Mouse (Mus musculus) forebrain, embryonic 16.5 days (tissue): Measurements from ENCODE around the gene Reck. TPM values are rescaled to one million over a fixed set of nuclear protein-coding genes. Genes with fewer than 3 reads are reported as not detected.

ENCODE experiments used
- ATAC-seq: fragments of 200-750 bp; cut with Nextera tagmentation; 2 replicates; pipeline ENCODE4 v1.8.0; 2017; ENCODE audit warnings: mild to moderate bottlenecking, moderate library complexity
- H3K27ac ChIP-seq: fragments of 300-500 bp; sonication (generic); 2 replicates; pipeline ENCODE4 v1.5.1; 2014; ENCODE audit warnings: low read length, control low read depth
- H3K27me3 ChIP-seq: fragments of 300-500 bp; sonication (generic); replicated peaks from 2 replicates; pipeline ENCODE4 v1.6.1; 2014; ENCODE audit warnings: low read length; ENCODE audit not compliant: control insufficient read depth, insufficient read depth
- H3K36me3 ChIP-seq: fragments of 300-500 bp; sonication (generic); 2 replicates; pipeline ENCODE4 v1.6.1; 2014; ENCODE audit not compliant: control insufficient read depth, insufficient read depth
- H3K4me1 ChIP-seq: fragments of 300-500 bp; sonication (generic); replicated peaks from 2 replicates; pipeline ENCODE4 v1.6.1; 2014; ENCODE audit warnings: low read length; ENCODE audit not compliant: control insufficient read depth, insufficient read depth
- H3K4me2 ChIP-seq: fragments of 300-500 bp; sonication (generic); 2 replicates; pipeline ENCODE4 v1.6.1; 2014; ENCODE audit warnings: mild to moderate bottlenecking, low read length, control low read depth
- H3K4me3 ChIP-seq: fragments of 300-500 bp; sonication (generic); replicated peaks from 2 replicates; pipeline ENCODE4 v1.5.1; 2014; ENCODE audit warnings: mild to moderate bottlenecking, low read length, control low read depth
- H3K9ac ChIP-seq: fragments of 300-500 bp; sonication (generic); replicated peaks from 2 replicates; pipeline ENCODE4 v1.6.1; 2014; ENCODE audit warnings: low read depth, low read length, control low read depth
- H3K9me3 ChIP-seq: fragments of 300-500 bp; sonication (generic); 2 replicates; pipeline ENCODE4 v1.6.1; 2016; ENCODE audit warnings: low read length; ENCODE audit not compliant: control insufficient read depth
- WGBS: fragments of 180-500 bp; shearing (Covaris S2); extraction: QIAGEN DNeasy Blood & Tissue Kit; methylation state at CpG from one replicate; pipeline ENCODE4 v1.1.7; 2014; 5-methylcytosine and 5-hydroxymethylcytosine counted together
- polyA plus RNA-seq: library from polyadenylated mRNA; unstranded; fragments of >200 nt; fragmentation: Nextera tagmentation; extraction: Ambion mirVana; gene quantifications from 2 replicates; pipeline ENCODE4 v1.2.1, GENCODE M21; 2015

Gene Reck
- polyA plus RNA-seq, 1 experiment from 2014 or later = 4.8 TPM

- no peaks in the 10 kb centered on the region for H3K36me3 ChIP-seq
- no peaks in the 10 kb centered on the region for H3K27me3 ChIP-seq
- no peak for ATAC-seq
- H3K4me2 ChIP-seq = no peak overlapping the region
- H3K4me1 ChIP-seq = no peaks in the 10 kb centered on the region
- H3K9me3 ChIP-seq = no peaks in the 10 kb centered on the region
- H3K27ac ChIP-seq = no peak overlapping the region
- no peak overlapping the region for H3K9ac ChIP-seq
- H3K4me3 ChIP-seq = no peak overlapping the region
- 75% methylated on average over 10 of the region's 10 CpGs for WGBS
Measured at GRCm38 (mm10) chr4:43859886-43860285, 15.4 kb upstream of the Reck start.

- Histone ChIP-seq H3K27me3 (no peaks in the 10 kb centered on the region), H3K4me3 (no peak overlapping the region), H3K36me3 (no peaks in the 10 kb centered on the region), H3K27ac (no peak overlapping the region), H3K9me3 (no peaks in the 10 kb centered on the region), H3K4me2 (no peak overlapping the region), H3K4me1 (no peaks in the 10 kb centered on the region), H3K9ac (no peak overlapping the region)
- 17% methylated on average over 14 of the region's 14 CpGs for WGBS
- no peak for ATAC-seq
Measured at GRCm38 (mm10) chr4:43860744-43861519, 14.4 kb upstream of the Reck start.

- no peak overlapping the region for H3K27ac ChIP-seq
- ATAC-seq = no peak
Measured at GRCm38 (mm10) chr4:43863298-43863697, 12.0 kb upstream of the Reck start.

GRCm38 (mm10) chr4:43869821-43870220 is 5.5 kb upstream of the Reck start:
- Histone ChIP-seq H3K27me3 (no peaks in the 10 kb centered on the region), H3K9me3 (peaks cover 3% of the 10 kb centered on the region; the same call in 1 of the 2 replicates), H3K27ac (no peak overlapping the region), H3K4me1 (no peaks in the 10 kb centered on the region; the same call in 1 of the 2 replicates), H3K4me3 (no peak overlapping the region), H3K9ac (no peak overlapping the region), H3K4me2 (no peak overlapping the region), H3K36me3 (no peaks in the 10 kb centered on the region)
- WGBS = 91% methylated on average over 10 of the region's 10 CpGs
- no peak for ATAC-seq

More at GRCm38 (mm10) chr4:43863298-43863697, 12.0 kb upstream of the Reck start:
- Histone ChIP-seq H3K36me3 (no peaks in the 10 kb centered on the region), H3K4me1 (no peaks in the 10 kb centered on the region), H3K4me3 (no peak overlapping the region), H3K9ac (no peak overlapping the region), H3K4me2 (no peak overlapping the region), H3K9me3 (no peaks in the 10 kb centered on the region), H3K27me3 (no peaks in the 10 kb centered on the region)
- 66% methylated on average over 4 of the region's 4 CpGs for WGBS

- Histone ChIP-seq H3K9ac (no peak overlapping the region), H3K4me1 (peaks cover 3% of the 10 kb centered on the region; the same call in 1 of the 2 replicates), H3K27me3 (no peaks in the 10 kb centered on the region), H3K4me2 (peak overlapping the region; percentile 81), H3K4me3 (no peak overlapping the region; the same call in 1 of the 2 replicates), H3K36me3 (no peaks in the 10 kb centered on the region), H3K27ac (no peak overlapping the region), H3K9me3 (no peaks in the 10 kb centered on the region)
- ATAC-seq = no peak
- 28% methylated on average over 7 of the region's 7 CpGs for WGBS
Measured at GRCm38 (mm10) chr4:43874501-43874900, 829 bp upstream of the Reck start.

- Histone ChIP-seq H3K4me2 (peak overlapping the region; percentile 81), H3K4me1 (peaks cover 3% of the 10 kb centered on the region; the same call in 1 of the 2 replicates), H3K27ac (no peak overlapping the region), H3K9me3 (no peaks in the 10 kb centered on the region), H3K27me3 (no peaks in the 10 kb centered on the region), H3K9ac (peak overlapping the region; percentile 84), H3K4me3 (peak overlapping the region; percentile 93), H3K36me3 (no peaks in the 10 kb centered on the region)
- peak; percentile 45; the same call in 1 of the 2 replicates for ATAC-seq
- WGBS = 0% methylated on average over 20 of the region's 20 CpGs
Measured at GRCm38 (mm10) chr4:43875919-43876411, 635 bp downstream of the Reck start.

GRCm38 (mm10) chr4:43877230-43877629 is 1.9 kb downstream of the Reck start:
- Histone ChIP-seq H3K27me3 (no peaks in the 10 kb centered on the region), H3K4me2 (no peak overlapping the region), H3K9me3 (no peaks in the 10 kb centered on the region), H3K27ac (no peak overlapping the region), H3K4me3 (no peak overlapping the region), H3K4me1 (peaks cover 3% of the 10 kb centered on the region; the same call in 1 of the 2 replicates), H3K36me3 (no peaks in the 10 kb centered on the region), H3K9ac (no peak overlapping the region)
- WGBS = 97% methylated on average over 1 of the region's 1 CpGs
- ATAC-seq = no peak

GRCm38 (mm10) chr4:43878121-43878776 is 2.9 kb downstream of the Reck start:
- H3K27me3 ChIP-seq = no peaks in the 10 kb centered on the region
- H3K4me1 ChIP-seq = peaks cover 3% of the 10 kb centered on the region; the same call in 1 of the 2 replicates
- H3K4me3 ChIP-seq = no peak overlapping the region
- WGBS = 43% methylated on average over 5 of the region's 5 CpGs
- no peaks in the 10 kb centered on the region for H3K9me3 ChIP-seq
- H3K27ac ChIP-seq = no peak overlapping the region
- no peak for ATAC-seq
- H3K36me3 ChIP-seq = no peaks in the 10 kb centered on the region
- no peak overlapping the region for H3K9ac ChIP-seq
- H3K4me2 ChIP-seq = no peak overlapping the region

GRCm38 (mm10) chr4:43879566-43879965 is 4.2 kb downstream of the Reck start:
- no peak for ATAC-seq

More at GRCm38 (mm10) chr4:43879566-43879965, 4.2 kb downstream of the Reck start:
- Histone ChIP-seq H3K27me3 (no peaks in the 10 kb centered on the region), H3K9ac (no peak overlapping the region), H3K36me3 (no peaks in the 10 kb centered on the region), H3K4me1 (peaks cover 11% of the 10 kb centered on the region), H3K27ac (no peak overlapping the region), H3K9me3 (no peaks in the 10 kb centered on the region), H3K4me2 (no peak overlapping the region), H3K4me3 (no peak overlapping the region)
- WGBS = 81% methylated on average over 6 of the region's 6 CpGs
